Mouse (Mus musculus) embryonic facial prominence, embryonic 14.5 days (tissue): ENCODE results near the gene Arhgef19. TPM values are rescaled to one million over a fixed set of nuclear protein-coding genes. Genes with fewer than 3 reads are reported as not detected.

ENCODE experiments used
- ATAC-seq: fragments of 200-750 bp; cut with Nextera tagmentation; 2 replicates; pipeline ENCODE4 v1.8.0; 2017; ENCODE audit warnings: low read depth, moderate number of reproducible peaks, moderate TSS enrichment
- DNase-seq: peaks from one replicate; pipeline ENCODE4 v3.0.0-alpha.2; 2015; ENCODE audit warnings: low spot score
- H3K27ac ChIP-seq: fragments of 300-500 bp; sonication (generic); replicated peaks from 2 replicates; pipeline ENCODE4 v1.5.1; 2014; ENCODE audit warnings: low read depth, mild to moderate bottlenecking, low read length, moderate library complexity
- H3K27me3 ChIP-seq: fragments of 300-500 bp; sonication (generic); replicated peaks from 2 replicates; pipeline ENCODE4 v1.6.1; 2014; ENCODE audit warnings: low read length; ENCODE audit not compliant: control insufficient read depth, insufficient read depth
- H3K36me3 ChIP-seq: fragments of 300-500 bp; sonication (generic); 2 replicates; pipeline ENCODE4 v1.6.1; 2014; ENCODE audit warnings: low read length, mixed read lengths; ENCODE audit not compliant: control insufficient read depth, insufficient read depth
- H3K4me1 ChIP-seq: fragments of 300-500 bp; sonication (generic); 2 replicates; pipeline ENCODE4 v1.6.1; 2014; ENCODE audit warnings: antibody characterized with exemption, low read length; ENCODE audit not compliant: control insufficient read depth, insufficient read depth
- H3K4me2 ChIP-seq: fragments of 300-500 bp; sonication (generic); 2 replicates; pipeline ENCODE4 v1.6.1; 2014; ENCODE audit warnings: low read depth, mild to moderate bottlenecking, low read length, moderate library complexity, mixed read lengths
- H3K4me3 ChIP-seq: fragments of 300-500 bp; sonication (generic); 2 replicates; pipeline ENCODE4 v1.5.1; 2014; ENCODE audit warnings: low read depth, mild to moderate bottlenecking, low read length
- H3K9ac ChIP-seq: fragments of 300-500 bp; sonication (generic); 2 replicates; pipeline ENCODE4 v1.6.1; 2014; ENCODE audit warnings: low read depth, mild to moderate bottlenecking, low read length, moderate library complexity, mixed read lengths
- H3K9me3 ChIP-seq: fragments of 300-500 bp; sonication (generic); 2 replicates; pipeline ENCODE4 v1.6.1; 2016; ENCODE audit warnings: low read length; ENCODE audit not compliant: control insufficient read depth
- WGBS: fragments of 180-500 bp; shearing (Covaris S2); extraction: QIAGEN DNeasy Blood & Tissue Kit; methylation state at CpG from one replicate; pipeline ENCODE4 v1.1.7; 2014; 5-methylcytosine and 5-hydroxymethylcytosine counted together
- polyA plus RNA-seq: library from polyadenylated mRNA; unstranded; fragments of >200 nt; fragmentation: Nextera tagmentation; extraction: Ambion mirVana; gene quantifications from 2 replicates; pipeline ENCODE4 v1.2.1, GENCODE M21; 2014

Arhgef19 gene
- polyA plus RNA-seq, 1 experiment from 2014 or later: 17.7 TPM

GRCm38 (mm10) chr4:141262906-141263637, 23.8 kb downstream of the Arhgef19 start:
- 69% methylated on average over 10 of the region's 10 CpGs for WGBS
- no peak overlapping the region for H3K4me2 ChIP-seq
- ATAC-seq (no peak), DNase-seq (no peak)
- no peaks in the 10 kb centered on the region for H3K27me3 ChIP-seq
- H3K36me3 ChIP-seq: no peaks in the 10 kb centered on the region
- H3K9ac ChIP-seq: no peak overlapping the region
- H3K9me3 ChIP-seq: no peaks in the 10 kb centered on the region
- peaks cover 8% of the 10 kb centered on the region; the same call in 1 of the 2 replicates for H3K4me1 ChIP-seq
- H3K27ac ChIP-seq: no peak overlapping the region
- no peak overlapping the region for H3K4me3 ChIP-seq

GRCm38 (mm10) chr4:141265979-141266637, 26.8 kb downstream of the Arhgef19 start:
- Histone ChIP-seq H3K27ac (no peak overlapping the region), H3K9ac (no peak overlapping the region), H3K4me2 (no peak overlapping the region), H3K9me3 (no peaks in the 10 kb centered on the region), H3K4me1 (no peaks in the 10 kb centered on the region), H3K27me3 (no peaks in the 10 kb centered on the region), H3K4me3 (no peak overlapping the region), H3K36me3 (no peaks in the 10 kb centered on the region)
- ATAC-seq (no peak), DNase-seq (no peak)
- WGBS: 85% methylated on average over 3 of the region's 3 CpGs

- DNase-seq (no peak), ATAC-seq (no peak)
- Histone ChIP-seq H3K27me3 (no peaks in the 10 kb centered on the region), H3K4me1 (no peaks in the 10 kb centered on the region), H3K4me2 (no peak overlapping the region), H3K9ac (no peak overlapping the region), H3K9me3 (no peaks in the 10 kb centered on the region), H3K36me3 (no peaks in the 10 kb centered on the region), H3K4me3 (no peak overlapping the region), H3K27ac (no peak overlapping the region)
- WGBS: 84% methylated on average over 3 of the region's 3 CpGs
Observed at GRCm38 (mm10) chr4:141267250-141267649, 28.0 kb downstream of the Arhgef19 start.

GRCm38 (mm10) chr4:141267837-141268236, 28.5 kb downstream of the Arhgef19 start:
- no peak overlapping the region for H3K4me2 ChIP-seq
- ATAC-seq (no peak), DNase-seq (peak; percentile 36)
- H3K4me1 ChIP-seq: no peaks in the 10 kb centered on the region
- 35% methylated on average over 9 of the region's 9 CpGs for WGBS
- H3K27me3 ChIP-seq: no peaks in the 10 kb centered on the region
- no peaks in the 10 kb centered on the region for H3K36me3 ChIP-seq
- H3K4me3 ChIP-seq: no peak overlapping the region
- H3K27ac ChIP-seq: no peak overlapping the region
- no peak overlapping the region for H3K9ac ChIP-seq
- no peaks in the 10 kb centered on the region for H3K9me3 ChIP-seq

GRCm38 (mm10) chr4:141268350-141268749, 29.1 kb downstream of the Arhgef19 start:
- H3K9me3 ChIP-seq: no peaks in the 10 kb centered on the region
- no peaks in the 10 kb centered on the region for H3K27me3 ChIP-seq
- H3K4me1 ChIP-seq: no peaks in the 10 kb centered on the region
- no peak for ATAC-seq
- no peaks in the 10 kb centered on the region for H3K36me3 ChIP-seq
- no peak overlapping the region for H3K4me3 ChIP-seq
- H3K27ac ChIP-seq: no peak overlapping the region
- no peak overlapping the region for H3K9ac ChIP-seq
- 79% methylated on average over 4 of the region's 4 CpGs for WGBS
- no peak for DNase-seq
- H3K4me2 ChIP-seq: no peak overlapping the region

GRCm38 (mm10) chr4:141269080-141269479, 29.8 kb downstream of the Arhgef19 start:
- Histone ChIP-seq H3K27ac (no peak overlapping the region), H3K4me1 (no peaks in the 10 kb centered on the region), H3K36me3 (no peaks in the 10 kb centered on the region), H3K27me3 (no peaks in the 10 kb centered on the region), H3K9me3 (no peaks in the 10 kb centered on the region), H3K4me3 (no peak overlapping the region), H3K4me2 (no peak overlapping the region), H3K9ac (no peak overlapping the region)
- ATAC-seq (no peak), DNase-seq (no peak)
- WGBS: 87% methylated on average over 5 of the region's 6 CpGs

GRCm38 (mm10) chr4:141270201-141270940, 31.1 kb downstream of the Arhgef19 start:
- H3K36me3 ChIP-seq: no peaks in the 10 kb centered on the region
- H3K4me1 ChIP-seq: no peaks in the 10 kb centered on the region
- ATAC-seq: no peak
- no peak for DNase-seq
- no peak overlapping the region for H3K27ac ChIP-seq
- H3K9me3 ChIP-seq: no peaks in the 10 kb centered on the region
- H3K4me2 ChIP-seq: no peak overlapping the region
- no peaks in the 10 kb centered on the region for H3K27me3 ChIP-seq
- WGBS: 63% methylated on average over 15 of the region's 15 CpGs
- no peak overlapping the region for H3K4me3 ChIP-seq
- H3K9ac ChIP-seq: no peak overlapping the region

- no peak overlapping the region for H3K4me2 ChIP-seq
- no peaks in the 10 kb centered on the region for H3K4me1 ChIP-seq
- no peak overlapping the region for H3K4me3 ChIP-seq
- H3K9ac ChIP-seq: no peak overlapping the region
- H3K27ac ChIP-seq: no peak overlapping the region
- ATAC-seq (no peak), DNase-seq (no peak)
- WGBS: 79% methylated on average over 5 of the region's 7 CpGs
- H3K36me3 ChIP-seq: no peaks in the 10 kb centered on the region
- H3K9me3 ChIP-seq: no peaks in the 10 kb centered on the region
- no peaks in the 10 kb centered on the region for H3K27me3 ChIP-seq
Observed at GRCm38 (mm10) chr4:141271228-141271627, 31.9 kb downstream of the Arhgef19 start.
